Mouse (Mus musculus): ENCODE measurements around the gene Psmd9. TPM values are rescaled to one million over a fixed set of nuclear protein-coding genes. Genes with fewer than 3 reads are reported as not detected.

The Psmd9 gene
- 10 to 100 TPM; 15.6 to 16.7 TPM for total RNA-seq (2021)

GRCm38 (mm10) chr5:123169284-123169683, at the start of gene Psmd9:
Gene Psmd9 (plus strand): TSS chr5:123169413.
- intact Hi-C loops (cut with DNase I), result no loop called here
- DNase-seq (ENCODE audit: low spot score), result no peak

GRCm38 (mm10) chr5:123120624-123121215, 48.5 kb upstream of the Psmd9 start:
- intact Hi-C loops (cut with DNase I), result no loop called here
- no peak for DNase-seq (ENCODE audit: low spot score)

- intact Hi-C loops (cut with DNase I), result no loop called here
- no peak for DNase-seq (ENCODE audit: low spot score)
Observed at GRCm38 (mm10) chr5:123122181-123122580, 47.0 kb upstream of the Psmd9 start.

GRCm38 (mm10) chr5:123125105-123125504, 44.1 kb upstream of the Psmd9 start:
- DNase-seq (ENCODE audit: low spot score), result no peak
- intact Hi-C loops (cut with DNase I), result no loop called here

- DNase-seq (ENCODE audit: low spot score), result no peak
- intact Hi-C loops (cut with DNase I), result no loop called here
Observed at GRCm38 (mm10) chr5:123125638-123126406, 43.4 kb upstream of the Psmd9 start.

- no peak for DNase-seq (ENCODE audit: low spot score)
- intact Hi-C loops (cut with DNase I), result no loop called here
Observed at GRCm38 (mm10) chr5:123127031-123127430, 42.2 kb upstream of the Psmd9 start.

GRCm38 (mm10) chr5:123128426-123129169, 40.6 kb upstream of the Psmd9 start:
- intact Hi-C loops (cut with DNase I), result no loop called here
- DNase-seq (ENCODE audit: low spot score), result no peak

- intact Hi-C loops (cut with DNase I), result no loop called here
- no peak for DNase-seq (ENCODE audit: low spot score)
Observed at GRCm38 (mm10) chr5:123129170-123129757, 39.9 kb upstream of the Psmd9 start.

- no peak for DNase-seq (ENCODE audit: low spot score)
- intact Hi-C loops (cut with DNase I), result no loop called here
Observed at GRCm38 (mm10) chr5:123130030-123130813, 39.0 kb upstream of the Psmd9 start.

GRCm38 (mm10) chr5:123130814-123131148, 38.4 kb upstream of the Psmd9 start:
- intact Hi-C loops (cut with DNase I), result no loop called here

GRCm38 (mm10) chr5:123132308-123133071, 36.7 kb upstream of the Psmd9 start, which contains the start of gene Rhof:
Gene Rhof (minus strand): TSS chr5:123132692.
- peak; percentile 67 for DNase-seq (ENCODE audit: low spot score)
- intact Hi-C loops (cut with DNase I), result loop anchor here (1.0 to 2.0 kb wide), 3 partner anchors 16 to 70 kb away; no protein-coding TSS in a partner anchor

More at GRCm38 (mm10) chr5:123130814-123131148, 38.4 kb upstream of the Psmd9 start:
- no peak for DNase-seq (ENCODE audit: low spot score)

- intact Hi-C loops (cut with DNase I), result loop anchor here (1.0 to 2.0 kb wide), 3 partner anchors 16 to 70 kb away; no protein-coding TSS in a partner anchor
- peak; percentile 77 for DNase-seq (ENCODE audit: low spot score)
Observed at GRCm38 (mm10) chr5:123133083-123133783, 36.0 kb upstream of the Psmd9 start.

GRCm38 (mm10) chr5:123133784-123134143, 35.4 kb upstream of the Psmd9 start:
- intact Hi-C loops (cut with DNase I), result loop anchor here (1.0 to 2.0 kb wide), 3 partner anchors 16 to 71 kb away; no protein-coding TSS in a partner anchor
- no peak for DNase-seq (ENCODE audit: low spot score)

- DNase-seq (ENCODE audit: low spot score), result peak; percentile 64
- intact Hi-C loops (cut with DNase I), result no loop called here
Observed at GRCm38 (mm10) chr5:123134186-123134874, 34.9 kb upstream of the Psmd9 start.

- DNase-seq (ENCODE audit: low spot score), result no peak
- intact Hi-C loops (cut with DNase I), result no loop called here
Observed at GRCm38 (mm10) chr5:123134875-123135382, 34.3 kb upstream of the Psmd9 start.

- peak; percentile 93 for DNase-seq (ENCODE audit: low spot score)
- intact Hi-C loops (cut with DNase I), result no loop called here
Observed at GRCm38 (mm10) chr5:123135471-123136360, 33.5 kb upstream of the Psmd9 start.
